Mouse (Mus musculus) c-Kit-positive CD71-positive TER-119-positive erythroid progenitor cells, embryonic 14.5 days (primary cell): ENCODE results near the gene Cacna1a.

Experiments
- DNase-seq: peaks from one replicate; pipeline ENCODE4 v3.0.0-alpha.2; 2013; ENCODE audit warnings: low spot score

The Cacna1a gene

GRCm38 (mm10) chr8:84413886-84414851, 25.9 kb downstream of the Cacna1a start:
- no peak for DNase-seq

GRCm38 (mm10) chr8:84414918-84415317, 26.7 kb downstream of the Cacna1a start:
- DNase-seq: no peak

DNA sequence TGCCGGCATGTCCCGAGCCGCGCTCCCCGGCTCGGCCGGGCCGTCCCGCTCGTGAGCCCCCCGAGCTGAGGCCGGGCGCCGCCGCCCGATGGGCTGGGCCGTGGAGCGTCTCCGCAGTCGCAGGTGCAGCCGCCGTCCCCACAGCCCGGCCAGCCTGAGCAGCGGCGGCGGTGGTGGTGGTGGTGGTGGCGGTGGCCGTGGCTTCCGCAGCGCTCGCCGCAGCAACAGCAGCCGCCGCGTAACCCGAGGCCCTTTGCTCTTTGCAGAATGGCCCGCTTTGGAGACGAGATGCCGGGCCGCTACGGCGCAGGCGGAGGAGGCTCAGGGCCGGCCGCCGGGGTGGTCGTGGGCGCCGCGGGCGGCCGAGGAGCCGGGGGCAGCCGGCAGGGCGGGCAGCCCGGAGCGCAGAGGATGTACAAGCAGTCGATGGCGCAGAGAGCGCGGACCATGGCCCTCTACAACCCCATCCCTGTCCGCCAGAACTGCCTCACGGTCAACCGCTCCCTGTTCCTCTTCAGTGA, 27.2 kb downstream of the Cacna1a start:
- no peak for DNase-seq

- DNase-seq: no peak
Observed at GRCm38 (mm10) chr8:84416041-84416440, 27.8 kb downstream of the Cacna1a start.

GRCm38 (mm10) chr8:84416915-84417314, 28.7 kb downstream of the Cacna1a start:
- no peak for DNase-seq

DNA sequence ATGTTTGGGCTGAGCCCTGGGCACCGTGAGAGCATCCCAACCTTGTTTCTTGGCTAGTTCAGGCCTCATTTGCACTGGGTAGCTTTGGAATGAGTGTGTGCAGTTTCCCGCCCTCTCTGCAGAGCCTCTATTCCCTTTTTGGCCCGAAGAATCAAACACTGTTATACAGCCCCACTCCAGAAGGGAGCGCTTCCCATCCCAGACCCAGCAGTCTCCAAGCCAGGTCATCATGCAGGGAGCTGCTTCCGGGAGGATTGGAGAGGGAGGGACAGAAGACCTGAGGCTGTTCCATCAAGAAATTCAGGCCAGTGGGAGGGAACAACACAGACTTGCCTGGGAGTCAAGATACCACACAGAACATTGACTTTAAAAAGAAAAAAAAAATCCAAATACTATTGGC, 29.6 kb downstream of the Cacna1a start:
- no peak for DNase-seq

- DNase-seq: no peak
Observed at GRCm38 (mm10) chr8:84424426-84424825, 36.2 kb downstream of the Cacna1a start.

- no peak for DNase-seq
Observed at GRCm38 (mm10) chr8:84426087-84426486, 37.8 kb downstream of the Cacna1a start.

DNA sequence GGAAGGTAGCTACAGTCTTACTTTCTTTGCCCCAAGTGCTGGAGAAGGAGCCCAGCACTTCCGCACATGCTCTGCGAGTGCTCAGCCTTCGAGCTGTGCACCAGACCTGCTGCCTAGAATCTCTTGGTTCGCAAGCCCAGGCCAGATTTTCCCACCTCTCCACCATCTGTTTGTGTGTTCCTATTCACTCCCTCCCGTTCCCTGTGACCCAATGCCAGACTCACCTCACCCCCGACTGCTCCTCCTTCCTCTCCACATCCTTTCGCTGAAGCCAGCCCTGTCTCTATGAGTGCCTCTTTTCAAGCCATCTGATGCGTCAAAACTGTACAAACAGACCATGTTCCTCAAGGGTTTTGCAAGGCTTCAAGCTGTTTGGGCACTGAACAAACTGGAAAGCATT, 38.3 kb downstream of the Cacna1a start:
- no peak for DNase-seq

DNA sequence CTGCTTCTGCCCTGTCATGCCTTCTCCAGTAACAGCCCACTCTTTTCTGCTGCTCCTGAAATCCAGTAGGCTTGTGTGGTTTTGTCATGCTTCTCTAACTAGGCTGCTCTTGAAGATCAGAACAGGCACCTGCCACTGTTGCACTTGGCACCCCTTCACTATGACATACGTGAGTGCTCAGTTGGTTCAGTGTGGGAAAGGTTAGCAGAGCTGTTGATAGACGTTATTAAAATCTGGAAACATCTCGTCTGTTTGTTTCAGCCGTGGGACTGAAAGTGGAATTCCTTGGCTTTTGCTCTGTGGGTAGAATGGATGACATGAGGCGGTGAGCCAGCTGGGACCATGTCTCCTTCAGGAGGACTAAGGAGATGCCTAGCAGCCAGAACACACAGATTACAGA, 39.8 kb downstream of the Cacna1a start:
- no peak for DNase-seq

DNA sequence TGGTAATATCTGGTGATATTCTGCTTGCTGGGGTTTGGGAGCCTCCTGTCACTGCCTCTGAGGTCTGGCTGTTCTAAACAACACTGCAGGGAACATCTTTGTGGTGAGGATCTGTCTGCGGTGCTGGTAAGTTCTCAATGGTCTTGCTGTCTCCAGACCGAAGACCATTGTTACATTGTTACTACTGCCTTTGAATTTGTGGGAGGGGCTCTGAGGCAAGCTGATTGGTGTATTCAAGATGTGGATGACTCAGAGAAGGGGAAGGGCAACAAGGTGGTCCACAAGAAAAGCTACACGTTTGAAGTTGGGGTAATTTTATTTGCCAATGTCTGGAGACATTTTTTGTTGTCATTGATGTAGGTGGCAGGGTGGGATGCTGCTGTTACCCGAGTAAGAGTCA, 40.8 kb downstream of the Cacna1a start:
- no peak for DNase-seq

DNA sequence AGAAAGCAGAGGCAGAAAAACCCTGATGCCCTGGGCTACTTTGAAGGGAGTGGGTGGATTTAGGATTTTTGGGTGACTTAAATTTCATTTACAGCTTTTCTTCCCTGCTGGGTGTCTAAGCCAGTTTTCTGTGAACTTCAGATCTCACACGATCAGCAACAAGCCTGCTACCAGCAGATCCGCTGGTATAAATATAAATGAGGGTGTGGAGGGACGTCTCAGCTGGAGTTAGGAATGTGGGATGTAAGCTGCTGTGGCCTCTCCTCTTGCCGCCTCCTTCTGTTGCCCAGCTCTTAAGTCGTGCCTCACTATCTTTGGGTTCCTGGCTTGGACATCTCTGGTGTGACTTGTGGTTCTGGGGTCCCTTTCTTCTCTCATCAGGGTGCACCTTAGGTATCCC, 41.3 kb downstream of the Cacna1a start:
- DNase-seq: no peak

- no peak for DNase-seq
Observed at GRCm38 (mm10) chr8:84435370-84435769, 47.1 kb downstream of the Cacna1a start.

DNA sequence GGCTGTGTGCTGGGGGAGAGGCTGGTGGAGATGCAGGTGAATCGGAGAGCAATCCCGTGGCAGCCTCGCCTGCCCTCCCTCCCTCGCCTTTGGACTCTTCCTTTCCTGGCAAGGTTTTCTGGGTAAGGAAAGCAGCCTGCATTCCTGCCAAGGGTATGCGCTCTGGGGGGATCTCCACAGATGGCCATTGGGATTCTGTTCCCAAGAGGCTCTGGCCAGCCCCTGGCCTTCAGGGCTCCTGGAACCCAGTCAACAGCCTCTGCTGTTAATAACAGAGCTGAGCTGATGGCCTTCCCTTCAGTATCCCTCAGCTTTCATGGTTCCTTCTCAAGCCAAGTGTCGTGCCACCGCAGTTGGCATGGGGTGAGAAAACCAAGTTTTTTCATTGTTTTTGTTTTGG, 51.6 kb downstream of the Cacna1a start:
- DNase-seq: no peak

DNA sequence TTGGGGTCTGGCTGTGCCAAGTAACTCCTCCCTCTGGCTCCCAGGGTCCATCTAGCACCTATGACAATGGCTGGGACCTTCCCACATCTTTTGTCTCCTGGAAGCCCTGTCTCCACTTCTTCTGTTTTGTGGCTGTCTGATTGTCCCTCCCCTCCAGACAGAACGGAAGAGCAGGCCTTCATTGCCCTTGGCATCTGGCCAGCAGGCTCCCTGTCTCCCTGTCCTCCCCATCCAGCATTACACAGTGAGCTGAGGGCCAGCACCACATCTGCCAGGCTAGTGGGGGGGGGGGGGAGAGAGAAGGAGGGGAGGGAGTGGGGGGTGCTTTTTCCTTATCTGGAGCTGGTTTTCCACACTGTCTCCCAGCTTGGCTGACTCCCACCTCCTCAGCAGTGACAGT, 53.8 kb downstream of the Cacna1a start:
- DNase-seq: no peak

DNA sequence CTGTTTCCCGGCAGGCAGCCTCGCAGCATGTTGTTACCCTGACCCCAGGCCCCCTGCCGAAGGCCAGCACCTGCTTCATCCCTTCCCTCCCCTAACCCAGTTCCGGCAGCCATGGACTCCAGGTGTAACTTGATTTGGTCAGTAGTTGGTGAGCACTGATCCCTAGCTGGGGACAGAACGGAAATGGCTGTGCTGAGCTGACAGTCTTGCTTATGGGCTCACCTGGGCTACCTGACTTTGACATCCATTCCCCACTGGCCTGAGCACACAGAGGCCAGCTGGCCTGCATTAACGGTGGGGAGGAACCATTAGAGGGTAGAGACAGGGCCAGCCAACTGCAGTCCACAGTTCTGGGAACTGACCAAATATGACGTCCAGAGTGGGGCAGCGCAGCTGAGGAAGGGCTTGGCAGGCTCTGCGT, 58.3 kb downstream of the Cacna1a start:
- DNase-seq: no peak

- peak; percentile 18 for DNase-seq
Observed at GRCm38 (mm10) chr8:84454532-84454931, 66.3 kb downstream of the Cacna1a start.

DNA sequence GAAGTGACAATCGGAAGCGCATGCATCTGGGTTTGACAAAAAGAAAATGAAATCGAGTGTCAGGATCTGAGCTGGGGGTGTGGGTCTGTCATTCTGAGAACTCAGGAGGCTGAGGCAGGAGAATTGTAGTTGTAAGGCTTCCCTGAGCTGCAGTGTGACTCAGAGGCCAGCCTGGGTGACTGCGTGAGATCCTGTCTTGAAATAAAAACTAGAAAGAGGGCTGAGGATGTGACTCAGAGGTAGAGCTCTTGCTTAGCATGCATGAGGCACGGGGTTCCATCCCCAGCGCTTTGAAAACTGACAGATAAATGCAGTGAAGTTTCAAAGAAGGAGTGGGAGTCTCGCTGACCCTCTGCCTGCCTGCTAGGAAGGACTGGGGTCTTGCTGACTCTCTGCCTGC, 70.6 kb downstream of the Cacna1a start:
- DNase-seq: no peak

GRCm38 (mm10) chr8:84459276-84459675, 71.0 kb downstream of the Cacna1a start:
- DNase-seq: no peak

DNA sequence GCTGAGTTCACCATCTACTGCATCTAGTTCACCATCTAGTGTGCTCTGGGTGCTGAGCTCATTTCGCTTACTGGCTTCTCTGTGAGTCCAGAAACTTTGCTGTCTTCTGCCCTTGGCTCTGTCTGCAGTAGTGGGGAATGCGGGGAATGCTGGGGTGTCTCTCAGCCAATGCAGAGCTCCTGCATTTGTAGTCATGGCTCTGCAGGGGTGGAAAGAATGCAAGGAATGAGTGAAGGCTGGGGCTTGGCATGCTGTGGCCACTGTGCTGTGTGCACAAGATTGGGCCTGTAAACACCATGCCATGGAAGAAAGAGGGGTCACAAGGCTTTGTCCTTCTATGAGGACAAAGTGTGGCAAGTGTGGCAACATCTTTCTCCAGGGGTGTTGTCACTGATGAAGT, 72.5 kb downstream of the Cacna1a start:
- no peak for DNase-seq

DNA sequence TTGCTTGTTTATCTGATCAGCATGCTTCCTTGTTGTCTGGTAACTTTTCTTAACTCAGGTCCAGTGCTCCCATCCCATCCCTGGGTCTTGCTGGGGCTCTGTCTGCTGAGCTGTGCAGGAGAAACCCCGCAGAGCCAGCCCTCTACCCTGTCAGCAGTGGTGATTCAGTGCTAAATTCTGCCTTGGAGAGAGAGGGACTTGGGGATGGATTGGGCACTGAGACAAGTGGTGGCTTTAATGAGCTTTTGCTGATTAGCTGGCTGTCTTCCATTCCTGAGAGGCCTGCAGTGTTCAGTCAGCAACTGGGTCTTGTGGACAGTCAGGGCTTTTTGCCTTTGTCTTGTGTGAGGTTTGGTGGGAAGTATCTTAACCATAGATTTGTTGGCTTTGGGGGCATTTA, 78.7 kb downstream of the Cacna1a start:
- no peak for DNase-seq

DNA sequence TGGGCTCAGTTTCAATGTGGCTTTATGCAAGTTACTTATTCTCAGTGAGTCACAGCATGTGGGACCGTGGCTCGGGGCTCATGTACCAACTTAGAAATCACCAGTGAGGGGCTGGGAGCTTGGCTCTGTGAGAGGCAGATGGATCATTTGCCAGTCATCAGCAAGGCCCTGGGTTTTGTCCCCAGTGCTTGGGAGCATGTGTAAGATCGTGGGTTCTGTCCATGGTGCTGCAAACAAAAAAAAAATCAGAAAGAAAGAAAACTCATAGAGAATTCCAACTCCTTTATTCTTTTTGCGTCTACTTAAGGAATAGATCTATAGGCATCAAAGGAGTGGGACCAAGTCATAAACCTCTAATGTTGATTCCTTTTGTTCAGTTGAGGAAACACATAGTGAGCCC, 80.8 kb downstream of the Cacna1a start:
- no peak for DNase-seq

DNA sequence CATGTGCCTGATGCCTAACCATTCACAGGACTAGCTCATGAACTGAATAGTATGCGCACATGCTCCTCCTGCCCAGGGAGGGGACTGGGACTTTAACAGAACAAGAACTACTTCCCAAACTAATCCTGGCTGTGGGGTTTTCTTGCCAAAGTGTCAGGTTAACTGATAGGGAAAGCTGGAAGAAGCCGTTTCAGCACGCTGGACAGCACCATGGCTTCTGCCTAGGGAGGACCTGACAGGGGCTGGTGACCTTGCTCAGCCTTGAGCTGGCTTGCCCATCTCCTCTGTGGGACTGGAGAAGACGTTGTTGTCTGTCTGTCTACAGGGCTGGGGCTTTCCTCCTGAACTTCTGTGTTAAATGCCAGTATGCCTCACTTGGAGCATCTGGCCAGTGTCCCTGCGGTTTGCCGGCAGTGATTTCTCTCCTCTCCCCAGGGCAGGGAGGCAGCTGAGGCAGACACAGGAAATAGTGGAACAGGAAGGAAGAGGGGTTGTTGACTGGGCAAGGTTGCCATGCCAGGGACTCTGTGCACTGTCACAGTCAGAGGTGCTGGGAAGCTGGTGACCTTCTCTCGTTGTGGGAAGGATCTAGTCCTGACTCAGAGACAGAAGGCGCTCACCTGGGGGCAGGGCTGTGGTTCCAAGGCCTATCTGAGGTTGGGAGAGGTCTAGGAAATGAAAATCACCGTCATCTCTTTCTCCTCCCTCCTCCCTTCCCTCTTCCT, 83.2 kb downstream of the Cacna1a start:
- peak; percentile 26 for DNase-seq
